Mouse (Mus musculus) thymus, postnatal 25 days (tissue): Measurements from ENCODE around the gene Slc25a39.
A peak's percentile ranks its signal among the peaks of the same experiment; 100 is the strongest.

Source experiments
- DNase-seq: peaks from one replicate; pipeline ENCODE4 v3.0.0; 2022

Gene Slc25a39

DNA sequence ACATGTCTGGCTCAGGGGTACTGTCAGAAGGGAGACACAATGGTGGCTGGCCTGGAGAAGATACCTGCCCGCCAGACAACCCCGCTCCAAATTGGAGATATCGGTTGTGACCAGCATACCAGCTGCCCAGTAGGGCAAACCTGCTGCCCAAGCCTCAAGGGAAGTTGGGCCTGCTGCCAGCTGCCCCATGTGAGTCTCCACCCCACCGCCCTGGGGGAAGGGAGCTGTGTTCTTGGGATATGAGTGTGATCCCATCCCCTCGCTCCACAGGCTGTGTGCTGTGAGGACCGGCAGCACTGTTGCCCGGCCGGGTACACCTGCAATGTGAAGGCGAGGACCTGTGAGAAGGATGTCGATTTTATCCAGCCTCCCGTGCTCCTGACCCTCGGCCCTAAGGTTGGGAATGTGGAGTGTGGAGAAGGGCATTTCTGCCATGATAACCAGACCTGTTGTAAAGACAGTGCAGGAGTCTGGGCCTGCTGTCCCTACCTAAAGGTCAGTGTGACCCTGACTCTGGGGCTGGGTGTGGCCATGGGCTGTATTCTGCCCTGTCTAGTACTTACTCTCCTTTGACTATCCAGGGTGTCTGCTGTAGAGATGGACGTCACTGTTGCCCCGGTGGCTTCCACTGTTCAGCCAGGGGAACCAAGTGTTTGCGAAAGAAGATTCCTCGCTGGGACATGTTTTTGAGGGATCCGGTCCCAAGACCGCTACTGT is 28.2 kb upstream of the Slc25a39 start:
- DNase-seq = no peak

- DNase-seq = no peak
These were observed 27.3 kb upstream of the Slc25a39 start for GRCm38 (mm10) chr11:102434816-102435705.

DNA sequence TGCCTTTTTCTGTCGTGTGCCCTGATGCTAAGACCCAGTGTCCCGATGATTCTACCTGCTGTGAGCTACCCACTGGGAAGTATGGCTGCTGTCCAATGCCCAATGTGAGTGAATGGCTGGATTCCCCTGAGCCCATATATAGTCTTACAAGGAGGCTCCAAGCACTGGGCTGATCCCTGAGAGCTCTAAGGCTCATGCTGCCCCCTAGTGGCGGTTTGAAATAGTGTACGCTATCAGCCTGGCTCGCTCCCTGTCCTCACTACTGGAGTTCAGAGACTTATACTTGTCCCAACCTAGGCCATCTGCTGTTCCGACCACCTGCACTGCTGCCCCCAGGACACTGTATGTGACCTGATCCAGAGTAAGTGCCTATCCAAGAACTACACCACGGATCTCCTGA is 26.7 kb upstream of the Slc25a39 start:
- peak; percentile 77 for DNase-seq

DNA sequence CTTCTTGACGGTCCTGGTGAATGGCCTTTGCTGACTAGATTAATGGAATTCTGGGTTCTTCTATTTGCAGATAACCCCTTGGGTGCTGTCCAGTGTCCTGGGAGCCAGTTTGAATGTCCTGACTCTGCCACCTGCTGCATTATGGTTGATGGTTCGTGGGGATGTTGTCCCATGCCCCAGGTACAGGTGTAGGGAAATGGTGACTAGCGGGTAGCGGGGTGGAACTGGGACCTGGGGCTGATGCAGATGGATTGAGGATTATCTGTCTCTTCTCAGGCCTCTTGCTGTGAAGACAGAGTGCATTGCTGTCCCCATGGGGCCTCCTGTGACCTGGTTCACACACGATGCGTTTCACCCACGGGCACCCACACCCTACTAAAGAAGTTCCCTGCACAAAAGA is 26.1 kb upstream of the Slc25a39 start:
- no peak for DNase-seq

DNA sequence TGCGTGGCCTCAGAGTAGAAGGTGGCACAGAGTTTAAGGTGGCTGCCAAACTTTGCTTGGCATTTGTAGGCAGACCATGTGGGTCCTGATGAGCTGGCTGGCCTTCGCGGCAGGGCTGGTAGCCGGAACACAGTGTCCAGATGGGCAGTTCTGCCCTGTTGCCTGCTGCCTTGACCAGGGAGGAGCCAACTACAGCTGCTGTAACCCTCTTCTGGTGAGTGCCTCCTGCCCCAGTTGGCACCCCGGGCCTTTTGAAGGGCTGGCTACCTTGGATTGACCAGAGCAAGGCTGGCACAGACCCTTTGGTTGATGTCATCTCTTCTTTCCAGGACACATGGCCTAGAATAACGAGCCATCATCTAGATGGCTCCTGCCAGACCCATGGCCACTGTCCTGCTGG is 25.1 kb upstream of the Slc25a39 start:
- no peak for DNase-seq

DNA sequence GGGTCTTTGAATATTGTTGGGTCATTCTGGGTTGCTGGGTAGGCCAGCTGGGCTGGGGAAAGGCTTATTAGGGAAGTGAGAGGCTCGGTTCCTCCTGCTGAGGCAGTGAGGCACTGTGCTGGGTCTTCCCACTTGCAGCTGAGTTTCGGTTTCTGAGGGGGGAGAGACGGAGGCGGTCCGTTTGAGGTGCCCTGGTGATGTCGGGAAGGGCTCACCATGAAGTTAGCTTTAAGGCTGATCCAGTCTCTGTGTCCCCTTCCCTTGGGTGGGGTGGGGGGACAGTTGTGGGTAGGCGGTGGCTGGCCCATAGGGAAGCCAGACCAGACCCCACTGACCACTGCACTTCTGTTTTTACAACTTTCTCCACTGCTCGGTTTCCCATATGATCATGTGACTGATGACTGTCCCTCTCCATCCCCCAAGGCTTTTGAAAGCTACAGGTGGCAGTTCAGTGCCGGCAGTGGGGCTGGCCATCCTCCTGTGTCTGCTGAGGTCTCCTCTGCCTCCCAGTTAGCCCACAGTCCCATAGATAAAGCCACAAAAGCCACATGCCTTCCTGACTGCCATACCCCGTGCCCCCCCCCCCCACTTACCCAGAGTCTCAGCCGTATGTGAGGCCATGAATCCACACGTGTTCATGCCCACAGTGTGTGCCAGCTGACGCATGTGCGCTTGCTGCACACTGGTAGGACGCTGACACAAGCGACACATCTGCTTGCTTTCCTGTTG is 24.5 kb upstream of the Slc25a39 start:
- peak; percentile 29 for DNase-seq

DNA sequence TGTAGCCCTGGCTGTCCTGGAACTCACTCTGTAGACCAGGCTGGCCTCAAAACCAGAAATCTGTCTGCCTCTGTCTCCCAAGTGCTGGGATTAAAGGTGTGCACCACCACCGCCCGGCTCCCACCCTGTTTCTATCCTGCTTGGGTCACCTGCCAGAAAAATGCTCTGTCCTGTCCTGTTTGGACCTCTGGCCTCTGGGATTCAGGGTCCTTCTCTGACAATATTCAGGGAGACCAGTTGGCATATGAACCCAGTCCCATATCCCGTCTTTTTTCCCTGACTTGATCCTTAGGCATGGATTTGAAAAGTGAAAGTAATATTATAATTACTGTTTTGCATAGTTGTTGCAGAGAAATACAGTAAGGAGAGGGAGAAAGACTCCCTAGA is 24.0 kb upstream of the Slc25a39 start:
- DNase-seq = no peak

GRCm38 (mm10) chr11:102431018-102431645 is 23.4 kb upstream of the Slc25a39 start:
- peak; percentile 84 for DNase-seq

DNA sequence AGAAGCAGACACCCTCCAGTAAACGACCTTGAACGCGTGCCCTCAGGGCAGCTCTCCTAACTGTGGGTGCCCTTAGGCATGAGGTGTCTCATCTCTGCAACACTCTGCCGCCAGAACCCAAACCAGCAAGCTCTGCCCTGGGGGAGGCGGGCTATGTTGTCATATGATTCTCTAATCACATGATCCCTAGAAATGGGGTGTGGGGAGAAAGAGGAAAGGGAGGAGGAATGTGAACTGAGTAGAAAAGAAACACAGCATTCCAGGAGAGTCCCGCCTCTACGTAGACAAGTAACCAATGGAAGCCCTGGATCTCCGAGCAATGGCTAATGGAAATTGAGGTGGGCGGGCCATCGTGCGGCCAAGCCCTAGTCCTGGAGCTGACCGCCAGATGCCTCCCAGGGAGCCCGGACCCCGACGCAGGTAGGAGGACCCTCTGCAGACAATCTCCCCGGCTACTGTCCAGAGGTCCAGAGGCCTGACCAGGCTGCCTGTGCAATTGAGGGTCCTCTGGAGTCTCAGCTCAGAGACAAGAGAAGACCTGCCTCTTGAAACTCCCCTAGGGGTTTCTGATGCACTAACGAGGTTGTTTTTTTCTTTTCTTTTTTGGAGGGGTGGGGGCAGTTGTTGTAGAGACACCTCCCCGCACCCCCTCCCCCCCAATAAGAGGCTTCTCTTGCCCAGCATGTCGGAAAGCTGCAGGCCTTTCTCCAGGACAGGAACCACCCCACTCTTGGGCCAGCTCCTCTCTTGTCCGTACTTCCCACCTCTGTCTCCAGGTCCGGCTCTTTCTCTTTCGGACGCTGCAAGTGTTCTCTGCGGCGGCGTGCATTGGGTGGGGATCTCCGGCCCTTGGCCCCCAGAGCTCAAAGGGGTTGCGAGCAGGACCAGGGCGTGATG is 22.6 kb upstream of the Slc25a39 start, which contains the start of gene Grn:
Gene Grn (plus strand): TSS at position 195 of the 897 bp plus-strand sequence.
- DNase-seq = peak; percentile 61

GRCm38 (mm10) chr11:102429551-102429950 is 21.8 kb upstream of the Slc25a39 start:
- no peak for DNase-seq

- no peak for DNase-seq
These were observed 21.3 kb upstream of the Slc25a39 start for GRCm38 (mm10) chr11:102428981-102429540.

- DNase-seq = no peak
These were observed 18.0 kb upstream of the Slc25a39 start for GRCm38 (mm10) chr11:102425555-102426316.

DNA sequence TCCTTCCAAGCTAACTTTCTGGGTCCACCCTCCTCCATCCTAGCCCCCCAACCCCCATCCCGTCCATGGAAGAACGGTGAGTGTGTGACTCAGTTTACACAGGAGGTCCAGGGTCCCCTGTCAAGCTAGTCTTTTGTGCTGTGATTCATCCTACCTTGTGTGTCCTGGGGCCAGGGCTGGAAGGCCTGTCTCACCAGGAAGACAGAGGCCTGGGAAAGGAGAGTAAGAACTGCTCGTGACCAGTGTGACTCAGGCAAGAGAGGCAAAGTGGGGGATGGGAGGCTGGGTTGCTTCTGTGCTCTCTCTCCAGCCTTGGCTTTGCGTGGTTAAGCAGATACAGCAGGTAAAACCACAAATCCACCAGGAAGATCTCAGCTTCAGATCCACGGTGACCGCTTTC is 16.9 kb upstream of the Slc25a39 start:
- no peak for DNase-seq

DNA sequence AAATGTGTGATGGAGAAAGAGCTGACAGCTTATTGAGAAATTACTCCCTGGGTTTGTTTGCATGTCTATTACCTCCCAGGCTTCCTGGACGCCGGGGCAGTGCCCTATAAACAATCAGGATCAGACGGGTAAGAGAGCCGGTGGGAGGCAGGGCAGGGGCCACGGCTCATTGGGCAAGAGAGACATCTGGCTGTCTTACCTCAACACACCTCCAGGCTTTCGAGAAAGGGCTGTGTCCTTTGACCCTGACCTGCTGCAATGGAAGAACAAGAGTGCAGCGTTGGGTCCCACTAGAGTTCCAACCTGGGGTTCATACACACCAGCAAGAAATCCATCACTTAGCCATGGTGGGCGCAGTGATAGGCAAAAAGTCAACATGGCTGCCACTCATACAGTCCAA is 13.8 kb upstream of the Slc25a39 start:
- DNase-seq = no peak

- DNase-seq = no peak
These were observed 11.1 kb upstream of the Slc25a39 start for GRCm38 (mm10) chr11:102418887-102419286.

DNA sequence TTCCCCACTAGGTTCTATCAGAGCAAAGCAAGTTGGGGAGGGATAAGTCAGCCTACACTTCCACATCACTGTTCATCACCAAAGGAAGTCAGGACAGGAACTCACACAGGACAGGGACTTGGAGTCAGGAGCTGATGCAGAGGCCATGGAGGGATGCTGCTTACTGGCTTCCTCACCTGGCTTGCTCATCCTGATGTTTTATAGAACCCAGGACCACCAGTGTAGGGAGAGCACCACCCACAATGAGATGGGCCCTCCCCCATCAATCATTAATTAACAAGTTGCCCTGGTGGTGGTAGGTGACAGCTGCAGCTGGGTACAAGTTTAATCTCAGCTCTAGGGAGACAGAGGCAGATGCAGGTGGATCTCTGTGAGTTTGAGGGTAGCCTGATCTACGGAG is 9.4 kb upstream of the Slc25a39 start:
- DNase-seq = no peak

DNA sequence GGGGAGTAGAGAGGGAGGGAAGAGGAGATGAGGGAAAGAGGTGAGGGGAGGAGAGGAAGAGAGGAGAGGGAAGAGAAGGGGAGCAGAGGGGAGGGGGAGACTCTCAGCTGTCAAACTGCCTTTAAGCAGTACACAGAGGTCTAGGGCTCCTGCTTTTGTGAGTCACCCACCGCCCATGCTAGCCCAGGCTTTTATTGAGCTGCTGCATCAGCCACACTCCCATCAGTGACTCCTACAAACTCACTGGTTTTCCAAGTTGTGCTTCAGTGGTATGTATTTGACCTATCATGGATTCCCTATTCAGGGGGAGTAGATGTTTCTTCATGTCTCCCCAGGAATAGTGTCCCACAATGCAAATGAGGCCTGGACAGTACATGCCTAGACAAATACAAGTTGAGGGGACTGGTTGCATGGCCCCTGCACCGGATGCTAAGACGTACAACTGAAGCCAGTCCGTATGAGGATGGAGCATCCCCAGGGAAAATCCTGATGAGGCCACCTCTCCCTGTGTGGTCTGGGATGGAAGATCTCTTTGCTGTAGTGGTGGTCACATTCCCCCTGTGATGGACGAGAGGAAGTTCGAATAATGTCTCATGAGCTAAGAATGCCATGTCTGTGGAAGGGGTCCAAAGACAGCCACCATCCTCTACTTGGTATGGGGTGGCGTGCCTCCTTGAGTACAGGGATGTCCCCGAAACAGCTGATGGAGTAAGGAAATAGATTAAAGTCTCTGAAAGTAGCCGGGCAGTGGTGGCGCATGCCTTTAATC is 7.5 kb upstream of the Slc25a39 start:
- no peak for DNase-seq

- no peak for DNase-seq
These were observed 5.3 kb upstream of the Slc25a39 start for GRCm38 (mm10) chr11:102413059-102413458.

GRCm38 (mm10) chr11:102411704-102412103 is 4.0 kb upstream of the Slc25a39 start:
- DNase-seq = peak; percentile 84

DNA sequence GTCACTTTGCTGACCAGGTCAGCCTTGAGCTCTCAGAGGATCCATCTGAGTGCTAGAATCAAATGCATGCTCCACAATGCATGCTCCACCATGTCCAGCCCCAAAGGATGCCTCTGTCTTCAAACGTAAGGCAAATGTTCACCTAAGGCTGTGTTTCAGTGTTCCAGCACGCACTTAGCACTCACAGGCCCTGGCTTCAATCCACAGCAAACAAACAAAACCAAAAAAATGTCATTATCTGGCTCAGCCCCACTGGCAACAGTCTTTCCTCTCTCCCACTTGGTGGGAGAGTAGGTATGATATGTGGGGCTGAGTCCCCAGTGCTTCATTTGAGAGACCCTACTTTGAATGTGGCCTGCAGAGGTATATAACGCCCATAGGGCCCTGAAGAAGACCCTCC is 3.3 kb upstream of the Slc25a39 start:
- no peak for DNase-seq
